Mouse (Mus musculus): ENCODE results near the gene Ctnnbip1. TPM values are rescaled to one million over a fixed set of nuclear protein-coding genes. Genes with fewer than 3 reads are reported as not detected.

Ctnnbip1 gene
- polyA plus RNA-seq, 1 experiment from 2014 or later, result 54.8 TPM

DNA sequence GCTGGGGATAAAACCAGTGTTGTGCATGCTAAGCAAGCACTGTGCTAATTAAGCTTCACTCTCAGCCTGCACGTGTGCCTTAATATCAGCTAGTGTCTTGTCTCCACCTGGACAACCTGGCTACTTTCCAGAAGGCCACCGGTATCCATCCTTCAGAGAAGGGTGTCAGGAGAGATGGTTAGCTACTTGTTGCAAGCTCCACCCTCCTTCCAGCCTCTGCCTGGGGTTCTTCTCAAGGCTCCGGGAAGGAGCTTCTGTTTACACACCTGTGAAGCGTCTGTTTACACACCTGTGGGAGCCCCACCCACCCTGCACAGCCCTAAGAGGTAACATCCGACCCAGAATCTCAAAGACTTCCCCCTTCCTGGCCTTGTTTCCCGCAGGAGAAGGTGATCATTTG, 50.6 kb downstream of the Ctnnbip1 start:
- H3K36me3 ChIP-seq, result peaks cover 10% of the 10 kb centered on the region
- 69% methylated on average over 6 of the region's 6 CpGs for WGBS
- H3K27me3 ChIP-seq (ENCODE audit: low read depth, poor library complexity, severe bottlenecking), result peaks cover 22% of the 10 kb centered on the region; the same call in 1 of the 2 replicates
- no peak for DNase-seq (ENCODE audit: low spot score)
- H3K4me3 ChIP-seq, result no peak overlapping the region
- no peak overlapping the region for H3K27ac ChIP-seq (replicated peaks)
- no peaks in the 10 kb centered on the region for H3K9me3 ChIP-seq (replicated peaks)
- H3K4me1 ChIP-seq, result peaks cover 55% of the 10 kb centered on the region

DNA sequence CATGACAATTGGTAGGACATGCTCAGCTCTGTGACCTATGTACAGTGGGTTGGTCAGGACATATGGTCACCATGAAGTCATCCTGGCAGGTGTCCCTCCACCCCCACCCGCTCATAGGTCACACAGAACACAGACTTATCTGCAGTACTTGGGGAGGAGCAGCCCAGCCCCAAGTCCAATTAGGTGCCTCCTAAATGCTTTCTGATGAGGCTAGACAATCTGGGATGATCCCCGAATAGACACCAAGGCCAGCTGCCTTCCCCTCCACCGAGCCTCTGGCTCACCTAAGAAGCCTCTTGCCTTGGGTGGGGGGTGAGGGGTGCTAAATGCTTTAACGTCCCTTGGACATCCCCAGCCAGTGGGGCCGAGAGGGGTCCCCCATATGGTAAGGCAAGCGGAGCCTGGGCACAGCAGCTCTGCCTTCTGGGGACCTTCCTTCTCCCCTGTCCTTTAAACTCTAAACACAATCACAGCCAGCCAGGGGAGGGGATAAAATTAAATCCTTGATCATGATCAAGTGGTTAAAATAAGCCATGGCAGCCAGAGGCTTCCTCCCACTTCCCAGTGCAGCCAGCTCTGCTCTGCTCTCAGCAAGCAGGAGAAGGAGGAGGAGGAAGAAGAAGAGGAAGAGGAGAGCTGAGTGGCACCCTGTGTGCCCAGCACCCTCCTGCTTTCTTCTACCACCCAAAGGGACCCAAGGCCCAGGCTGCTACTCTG, 51.9 kb downstream of the Ctnnbip1 start:
- DNase-seq (ENCODE audit: low spot score), result no peak
- no peaks in the 10 kb centered on the region for H3K9me3 ChIP-seq (replicated peaks)
- H3K27me3 ChIP-seq (ENCODE audit: low read depth, poor library complexity, severe bottlenecking), result peaks cover 22% of the 10 kb centered on the region; the same call in 1 of the 2 replicates
- WGBS, result 86% methylated on average over 6 of the region's 6 CpGs
- peaks cover 10% of the 10 kb centered on the region for H3K36me3 ChIP-seq
- H3K4me1 ChIP-seq, result peaks cover 49% of the 10 kb centered on the region
- H3K27ac ChIP-seq (replicated peaks), result 0 out of 2 replicates have a peak overlapping the region, but pooled peaks have one; percentile 13
- H3K4me3 ChIP-seq, result no peak overlapping the region

DNA sequence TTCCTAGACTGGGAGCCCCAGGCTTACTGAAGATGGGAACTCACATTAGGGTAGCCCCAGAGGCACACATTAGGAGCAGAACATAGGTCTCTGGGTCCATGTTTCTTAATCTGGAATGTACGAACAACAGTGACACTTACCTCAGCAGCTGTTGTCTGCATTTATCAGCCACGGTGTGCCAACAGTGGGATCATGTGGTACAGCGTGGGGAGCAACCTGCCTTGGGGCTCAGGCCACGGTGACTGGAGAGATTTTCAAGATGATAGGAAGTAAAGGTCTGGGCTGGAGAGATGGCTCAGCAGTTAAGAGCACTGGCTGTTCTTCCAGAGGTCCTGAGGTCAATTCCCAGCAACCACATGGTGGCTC, 52.4 kb downstream of the Ctnnbip1 start:
- Histone ChIP-seq H3K36me3 (peaks cover 6% of the 10 kb centered on the region), H3K27ac (replicated peaks) (0 out of 2 replicates have a peak overlapping the region, but pooled peaks have one; percentile 13), H3K27me3 (ENCODE audit: low read depth, poor library complexity, severe bottlenecking) (peaks cover 22% of the 10 kb centered on the region; the same call in 1 of the 2 replicates), H3K4me3 (no peak overlapping the region), H3K4me1 (peaks cover 44% of the 10 kb centered on the region), H3K9me3 (replicated peaks) (no peaks in the 10 kb centered on the region)
- DNase-seq (ENCODE audit: low spot score), result no peak
- 91% methylated on average over 4 of the region's 4 CpGs for WGBS

DNA sequence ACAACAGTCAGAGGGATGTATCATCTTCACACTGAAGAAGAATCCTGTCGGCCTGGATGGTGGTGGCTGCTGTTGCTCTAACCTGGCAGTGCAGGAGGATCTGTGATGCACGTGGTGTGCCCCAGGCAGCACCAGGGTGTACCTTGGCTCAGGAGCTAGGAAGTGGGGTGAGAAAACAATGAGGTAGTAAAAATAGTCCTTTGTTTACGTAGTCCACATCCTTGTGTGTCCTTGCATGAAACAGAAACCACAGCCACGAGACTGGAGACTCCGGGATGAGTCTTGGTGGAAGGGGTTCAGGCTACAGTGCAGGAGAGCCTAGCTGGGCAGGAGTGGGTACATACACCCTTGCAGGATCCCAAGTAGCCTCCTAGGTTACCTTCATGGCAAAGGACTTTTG, 53.2 kb downstream of the Ctnnbip1 start:
- Histone ChIP-seq H3K27me3 (ENCODE audit: low read depth, poor library complexity, severe bottlenecking) (peaks cover 22% of the 10 kb centered on the region; the same call in 1 of the 2 replicates), H3K4me1 (peaks cover 40% of the 10 kb centered on the region), H3K9me3 (replicated peaks) (no peaks in the 10 kb centered on the region), H3K27ac (replicated peaks) (no peak overlapping the region), H3K4me3 (no peak overlapping the region), H3K36me3 (no peaks in the 10 kb centered on the region)
- 78% methylated on average over 5 of the region's 5 CpGs for WGBS
- no peak for DNase-seq (ENCODE audit: low spot score)

DNA sequence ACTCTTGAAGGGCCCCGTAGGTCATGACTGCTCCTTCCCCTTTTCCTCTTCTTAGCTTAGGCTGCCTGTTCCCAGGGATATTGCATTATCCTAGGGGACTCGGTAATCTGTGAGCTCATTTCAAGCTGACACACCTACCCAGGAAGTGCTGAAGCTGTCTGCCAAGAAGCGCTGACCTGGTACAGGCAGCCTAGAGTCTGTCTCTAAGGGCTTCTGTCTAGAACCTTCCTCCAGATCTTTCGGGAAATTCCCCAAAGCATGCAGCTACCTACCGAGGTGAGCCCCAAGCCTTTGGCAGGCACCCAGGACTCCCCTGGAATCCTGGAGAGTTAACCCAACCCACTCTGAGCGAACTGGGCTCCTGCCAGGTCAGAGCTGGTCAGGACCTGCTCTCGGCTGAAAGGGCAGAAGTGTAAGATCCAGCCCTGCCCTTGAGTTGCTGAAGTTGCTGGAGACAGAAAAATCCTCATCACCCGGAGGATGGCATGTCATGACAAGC, 53.7 kb downstream of the Ctnnbip1 start:
- Histone ChIP-seq H3K4me3 (no peak overlapping the region), H3K27me3 (ENCODE audit: low read depth, poor library complexity, severe bottlenecking) (peaks cover 22% of the 10 kb centered on the region; the same call in 1 of the 2 replicates), H3K9me3 (replicated peaks) (no peaks in the 10 kb centered on the region), H3K4me1 (peaks cover 43% of the 10 kb centered on the region), H3K27ac (replicated peaks) (no peak overlapping the region; the same call in 1 of the 2 replicates), H3K36me3 (no peaks in the 10 kb centered on the region)
- no peak for DNase-seq (ENCODE audit: low spot score)
- WGBS, result 56% methylated on average over 8 of the region's 8 CpGs

DNA sequence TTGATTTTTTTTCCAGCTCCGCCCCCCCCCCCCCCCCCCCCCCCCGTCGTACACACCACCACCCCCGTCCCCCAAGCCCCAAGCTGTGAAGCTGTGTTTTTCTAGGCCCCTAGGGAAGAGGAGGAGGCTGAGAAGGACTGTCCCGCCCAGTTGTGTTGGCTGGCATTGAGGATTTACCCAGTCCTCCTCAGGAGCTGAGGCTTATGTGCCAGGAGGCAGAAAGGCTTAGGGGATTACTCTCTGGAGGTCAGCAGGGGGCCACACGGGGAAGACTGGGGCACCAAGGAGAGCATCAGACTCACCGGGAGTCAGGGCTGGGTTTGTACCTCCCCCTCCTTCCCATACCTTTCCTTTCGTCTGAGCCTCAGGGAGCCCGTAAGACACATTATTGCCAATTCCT, 54.4 kb downstream of the Ctnnbip1 start:
- Histone ChIP-seq H3K4me1 (peaks cover 45% of the 10 kb centered on the region), H3K4me3 (no peak overlapping the region), H3K9me3 (replicated peaks) (no peaks in the 10 kb centered on the region), H3K36me3 (no peaks in the 10 kb centered on the region), H3K27ac (replicated peaks) (no peak overlapping the region), H3K27me3 (ENCODE audit: low read depth, poor library complexity, severe bottlenecking) (peaks cover 25% of the 10 kb centered on the region; the same call in 1 of the 2 replicates)
- WGBS, result 19% methylated on average over 6 of the region's 9 CpGs
- DNase-seq (ENCODE audit: low spot score), result no peak

DNA sequence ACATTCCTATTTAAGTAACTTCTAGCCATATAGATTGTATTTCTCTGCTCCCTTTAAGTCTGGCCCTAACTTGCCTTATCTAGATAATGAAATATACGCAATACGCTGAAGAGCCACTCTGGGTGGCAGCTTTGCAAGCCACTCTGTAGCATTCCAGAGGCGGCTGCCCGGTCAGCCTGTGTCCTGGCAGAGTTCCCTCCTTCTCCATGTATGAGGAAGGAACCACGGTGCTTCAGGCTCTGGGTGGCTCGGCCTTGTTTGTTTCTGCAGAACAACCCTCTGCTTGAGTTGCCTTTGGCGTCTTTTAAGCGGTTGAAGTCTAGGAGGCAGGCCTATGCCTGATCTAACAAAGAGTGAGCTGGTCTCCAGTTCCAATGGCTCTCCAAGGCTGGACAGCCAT, 54.8 kb downstream of the Ctnnbip1 start:
- Histone ChIP-seq H3K36me3 (no peaks in the 10 kb centered on the region), H3K4me1 (peaks cover 41% of the 10 kb centered on the region), H3K27me3 (ENCODE audit: low read depth, poor library complexity, severe bottlenecking) (peaks cover 27% of the 10 kb centered on the region; the same call in 1 of the 2 replicates), H3K4me3 (no peak overlapping the region), H3K27ac (replicated peaks) (no peak overlapping the region), H3K9me3 (replicated peaks) (no peaks in the 10 kb centered on the region)
- WGBS, result 53% methylated on average over 8 of the region's 8 CpGs
- no peak for DNase-seq (ENCODE audit: low spot score)

DNA sequence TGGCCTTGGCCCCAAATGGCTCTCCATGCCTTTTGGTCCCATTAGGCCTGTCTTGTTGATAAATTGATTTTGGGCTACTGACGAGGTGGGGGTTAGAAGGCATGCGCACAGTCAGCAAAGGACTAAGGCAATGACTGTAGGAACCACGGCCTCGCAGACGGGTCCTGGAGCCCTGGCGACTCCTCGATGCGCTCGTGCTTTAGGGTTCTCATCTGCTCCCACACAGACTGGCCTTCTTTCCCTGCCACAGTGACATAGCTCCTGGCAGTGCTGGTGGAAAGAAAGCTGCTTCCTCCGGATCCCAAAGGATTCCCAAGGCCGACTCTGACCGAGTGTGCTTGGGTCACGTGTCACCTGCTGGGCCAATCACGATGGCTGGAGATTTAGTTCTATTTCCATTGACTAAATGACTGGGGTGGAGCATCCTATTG, 56.4 kb downstream of the Ctnnbip1 start:
- Histone ChIP-seq H3K4me3 (no peak overlapping the region), H3K27ac (replicated peaks) (no peak overlapping the region), H3K27me3 (ENCODE audit: low read depth, poor library complexity, severe bottlenecking) (peaks cover 27% of the 10 kb centered on the region; the same call in 1 of the 2 replicates), H3K9me3 (replicated peaks) (no peaks in the 10 kb centered on the region), H3K4me1 (peaks cover 44% of the 10 kb centered on the region), H3K36me3 (no peaks in the 10 kb centered on the region)
- WGBS, result 71% methylated on average over 14 of the region's 14 CpGs
- no peak for DNase-seq (ENCODE audit: low spot score)

DNA sequence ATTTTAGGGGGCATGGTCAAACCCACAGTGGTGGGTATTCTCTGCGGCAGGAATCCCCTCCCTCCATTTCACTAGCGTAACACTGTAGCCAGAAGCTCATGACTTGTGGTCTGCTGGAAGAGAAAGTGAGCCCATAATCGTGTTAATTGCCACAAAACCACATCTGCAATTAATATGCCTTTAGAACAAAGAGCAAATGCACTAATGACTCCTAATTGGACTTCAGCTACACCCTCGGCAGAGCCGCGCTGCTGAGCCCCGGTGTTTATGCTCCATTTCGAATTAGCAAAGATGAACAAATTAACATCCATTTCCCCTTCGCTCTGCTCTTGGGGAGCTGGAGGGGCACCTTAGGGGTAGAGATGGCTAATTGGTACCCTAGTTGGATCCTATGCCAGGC, 58.0 kb downstream of the Ctnnbip1 start:
- H3K27ac ChIP-seq (replicated peaks), result no peak overlapping the region
- no peak overlapping the region for H3K4me3 ChIP-seq
- H3K36me3 ChIP-seq, result no peaks in the 10 kb centered on the region
- no peak for DNase-seq (ENCODE audit: low spot score)
- peaks cover 27% of the 10 kb centered on the region; the same call in 1 of the 2 replicates for H3K27me3 ChIP-seq (ENCODE audit: low read depth, poor library complexity, severe bottlenecking)
- H3K4me1 ChIP-seq, result peaks cover 37% of the 10 kb centered on the region
- 89% methylated on average over 9 of the region's 9 CpGs for WGBS
- H3K9me3 ChIP-seq (replicated peaks), result no peaks in the 10 kb centered on the region

DNA sequence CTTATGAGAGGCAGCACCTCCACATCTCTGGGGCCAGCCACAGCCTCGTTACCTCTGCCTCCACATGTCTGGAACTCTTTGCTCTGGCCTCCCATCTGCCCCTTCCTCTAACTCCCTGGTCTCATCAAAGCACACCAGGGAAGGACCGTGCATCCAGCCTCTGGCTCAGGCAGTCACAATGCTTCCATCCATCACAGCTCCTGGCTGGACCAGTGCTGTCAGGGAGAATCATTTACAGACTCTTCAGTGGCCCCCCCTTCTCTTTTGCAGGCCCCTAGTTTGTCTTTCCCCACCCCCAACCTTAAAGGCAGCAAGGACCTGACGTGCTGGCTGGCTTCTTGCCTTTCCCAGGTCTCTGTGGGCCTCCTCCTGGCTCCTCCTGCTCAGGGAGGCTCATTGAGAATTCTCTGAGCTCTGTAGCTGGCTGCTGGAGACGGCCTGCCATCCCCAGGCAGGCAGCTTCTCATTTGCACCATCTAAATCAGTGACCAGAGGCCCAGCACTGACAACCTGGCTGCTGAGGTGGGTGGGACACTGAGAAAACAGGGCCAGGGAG, 59.0 kb downstream of the Ctnnbip1 start:
- H3K4me3 ChIP-seq, result no peak overlapping the region
- DNase-seq (ENCODE audit: low spot score), result no peak
- H3K27me3 ChIP-seq (ENCODE audit: low read depth, poor library complexity, severe bottlenecking), result peaks cover 17% of the 10 kb centered on the region; the same call in 1 of the 2 replicates
- H3K4me1 ChIP-seq, result peaks cover 36% of the 10 kb centered on the region
- peak overlapping the region; percentile 66 for H3K27ac ChIP-seq (replicated peaks)
- no peaks in the 10 kb centered on the region for H3K9me3 ChIP-seq (replicated peaks)
- 29% methylated on average over 4 of the region's 4 CpGs for WGBS
- H3K36me3 ChIP-seq, result no peaks in the 10 kb centered on the region

DNA sequence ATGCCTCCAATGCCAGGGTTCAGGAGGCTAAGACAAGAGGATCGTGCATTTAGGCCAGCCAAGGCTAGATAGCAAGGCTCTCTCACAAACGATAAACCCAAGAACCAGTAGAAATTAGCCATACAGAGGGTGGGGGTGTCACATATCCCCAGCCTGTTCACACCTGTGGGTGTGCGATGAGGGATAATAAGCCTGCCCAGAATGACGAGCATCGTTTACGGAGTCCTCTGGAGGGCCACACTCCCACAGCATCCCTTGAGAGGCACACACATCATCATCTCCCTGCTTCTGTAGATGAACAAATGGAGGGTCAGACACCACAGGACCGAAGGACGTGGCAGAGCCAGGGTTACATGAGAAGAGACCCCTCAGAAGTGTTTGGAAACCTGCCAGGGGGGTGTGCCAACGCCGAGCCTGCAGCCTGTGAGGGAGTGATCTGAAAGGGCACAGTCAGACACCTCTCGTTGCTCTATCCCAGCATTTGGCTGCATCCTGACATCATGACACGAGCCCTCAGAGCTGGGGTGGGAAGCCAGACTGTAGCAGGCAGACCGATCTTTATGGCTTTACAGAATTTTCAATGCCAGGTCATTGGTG, 60.1 kb downstream of the Ctnnbip1 start:
- Histone ChIP-seq H3K9me3 (replicated peaks) (no peaks in the 10 kb centered on the region), H3K27me3 (ENCODE audit: low read depth, poor library complexity, severe bottlenecking) (0 out of 2 replicates have a peak, but pooled peaks cover 6% of the 10 kb centered on the region), H3K36me3 (no peaks in the 10 kb centered on the region), H3K27ac (replicated peaks) (no peak overlapping the region), H3K4me3 (no peak overlapping the region), H3K4me1 (peaks cover 28% of the 10 kb centered on the region)
- no peak for DNase-seq (ENCODE audit: low spot score)
- 85% methylated on average over 13 of the region's 13 CpGs for WGBS

DNA sequence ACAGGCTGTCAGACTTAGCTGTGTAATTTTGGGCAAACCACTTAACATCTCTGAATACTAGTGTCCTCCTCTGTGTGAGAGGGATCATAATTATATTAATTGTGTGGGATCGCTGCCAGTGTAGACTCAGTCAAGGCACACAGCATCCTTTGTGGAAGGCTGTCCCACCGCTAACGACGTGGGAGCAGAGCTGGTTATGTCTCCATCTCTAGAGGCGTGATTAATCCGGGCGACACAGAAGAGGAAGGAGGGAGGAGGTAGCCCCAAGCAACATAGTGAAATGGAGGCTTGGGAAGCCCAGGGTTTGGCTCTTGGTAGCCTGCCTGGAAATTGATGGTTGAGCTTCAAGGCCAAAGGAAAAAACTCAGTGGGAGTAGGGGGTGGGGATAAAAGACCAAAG, 60.8 kb downstream of the Ctnnbip1 start:
- peaks cover 29% of the 10 kb centered on the region for H3K4me1 ChIP-seq
- peaks cover 8% of the 10 kb centered on the region; the same call in 1 of the 2 replicates for H3K27me3 ChIP-seq (ENCODE audit: low read depth, poor library complexity, severe bottlenecking)
- H3K36me3 ChIP-seq, result no peaks in the 10 kb centered on the region
- DNase-seq (ENCODE audit: low spot score), result no peak
- WGBS, result 60% methylated on average over 7 of the region's 7 CpGs
- no peaks in the 10 kb centered on the region for H3K9me3 ChIP-seq (replicated peaks)
- no peak overlapping the region for H3K4me3 ChIP-seq
- H3K27ac ChIP-seq (replicated peaks), result no peak overlapping the region

DNA sequence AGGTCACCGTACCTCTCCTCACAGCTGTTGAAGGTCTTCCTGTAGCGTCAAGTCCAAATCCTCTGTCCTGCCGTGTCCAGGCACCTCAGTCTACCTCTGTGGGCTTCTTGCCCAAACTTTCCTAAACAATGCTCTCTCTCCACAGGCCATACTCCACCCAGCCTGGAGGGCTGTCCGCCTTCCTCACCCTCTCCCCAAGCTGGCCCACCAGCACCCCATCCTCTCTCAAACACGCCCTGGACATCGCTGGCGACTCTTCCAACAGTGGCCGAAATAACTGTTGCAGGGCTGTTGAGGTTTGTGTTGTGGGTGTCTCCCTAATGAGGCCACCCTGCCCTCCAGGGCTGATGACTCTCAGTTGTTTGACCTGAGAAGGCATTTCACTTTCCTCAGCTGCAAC, 67.2 kb downstream of the Ctnnbip1 start:
- H3K27ac ChIP-seq (replicated peaks), result no peak overlapping the region
- H3K27me3 ChIP-seq (ENCODE audit: low read depth, poor library complexity, severe bottlenecking), result peaks cover 55% of the 10 kb centered on the region
- DNase-seq (ENCODE audit: low spot score), result no peak
- H3K4me3 ChIP-seq, result no peak overlapping the region
- H3K36me3 ChIP-seq, result no peaks in the 10 kb centered on the region
- peaks cover 36% of the 10 kb centered on the region for H3K4me1 ChIP-seq
- 88% methylated on average over 8 of the region's 8 CpGs for WGBS
- H3K9me3 ChIP-seq (replicated peaks), result no peaks in the 10 kb centered on the region

Measured in midbrain, embryonic 10.5 days (tissue).